Mouse (Mus musculus) stomach, postnatal 0 days (tissue): ENCODE results near the gene Adcy5.

Source experiments
- CTCF ChIP-seq: IDR thresholded peaks from 2 replicates; pipeline ENCODE4 v1.5.1; 2016; ENCODE audit warnings: antibody characterized with exemption, low read depth, mild to moderate bottlenecking, moderate library complexity
- EP300 ChIP-seq: optimal IDR thresholded peaks from 2 replicates; pipeline ENCODE3; 2016; ENCODE audit warnings: antibody characterized with exemption

GRCm38 (mm10) chr16:35139873-35140619 is 14.6 kb upstream of the Adcy5 start:
- no peak for TF ChIP-seq CTCF
- no peak for TF ChIP-seq EP300
